Mouse (Mus musculus) spleen, adult 2 months (tissue): ENCODE measurements around the gene Mark3.

Source experiments
- CTCF ChIP-seq: fragments of 200-500 bp; IDR thresholded peaks from 2 replicates; pipeline ENCODE4 v1.5.1; 2011; ENCODE audit warnings: mild to moderate bottlenecking, inconsistent platforms; ENCODE audit not compliant: insufficient read depth, insufficient read length, insufficient replicate concordance; ENCODE audit errors: extremely low read depth
- POLR2A ChIP-seq: fragments of 200-500 bp; IDR thresholded peaks from 2 replicates; pipeline ENCODE4 v1.6.1; 2011; ENCODE audit warnings: low read depth, low read length, inconsistent platforms

DNA sequence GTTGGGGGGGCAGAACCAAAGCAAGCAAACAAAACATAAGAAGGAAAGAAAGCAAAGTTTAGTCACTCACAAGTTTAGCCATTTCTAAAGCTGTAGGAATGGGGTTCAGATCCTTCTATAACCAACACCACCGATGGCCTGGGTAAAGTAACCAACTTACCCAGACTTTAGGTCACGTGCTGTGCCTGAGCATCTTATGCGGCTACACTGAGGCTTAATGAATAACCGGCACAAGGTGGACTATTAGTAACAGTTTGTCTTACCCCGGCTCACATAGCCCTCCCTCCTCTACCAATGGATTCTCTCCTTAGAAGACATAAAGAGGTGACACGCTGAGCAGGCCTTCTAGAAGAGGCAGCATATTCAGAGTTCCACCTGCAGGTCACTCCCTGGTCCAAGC is 1.0 kb upstream of the Mark3 start:
- TF ChIP-seq CTCF: no peak
- TF ChIP-seq POLR2A: no peak
